Mouse (Mus musculus): ENCODE data around the gene U2af1l4.

Gene U2af1l4

DNA sequence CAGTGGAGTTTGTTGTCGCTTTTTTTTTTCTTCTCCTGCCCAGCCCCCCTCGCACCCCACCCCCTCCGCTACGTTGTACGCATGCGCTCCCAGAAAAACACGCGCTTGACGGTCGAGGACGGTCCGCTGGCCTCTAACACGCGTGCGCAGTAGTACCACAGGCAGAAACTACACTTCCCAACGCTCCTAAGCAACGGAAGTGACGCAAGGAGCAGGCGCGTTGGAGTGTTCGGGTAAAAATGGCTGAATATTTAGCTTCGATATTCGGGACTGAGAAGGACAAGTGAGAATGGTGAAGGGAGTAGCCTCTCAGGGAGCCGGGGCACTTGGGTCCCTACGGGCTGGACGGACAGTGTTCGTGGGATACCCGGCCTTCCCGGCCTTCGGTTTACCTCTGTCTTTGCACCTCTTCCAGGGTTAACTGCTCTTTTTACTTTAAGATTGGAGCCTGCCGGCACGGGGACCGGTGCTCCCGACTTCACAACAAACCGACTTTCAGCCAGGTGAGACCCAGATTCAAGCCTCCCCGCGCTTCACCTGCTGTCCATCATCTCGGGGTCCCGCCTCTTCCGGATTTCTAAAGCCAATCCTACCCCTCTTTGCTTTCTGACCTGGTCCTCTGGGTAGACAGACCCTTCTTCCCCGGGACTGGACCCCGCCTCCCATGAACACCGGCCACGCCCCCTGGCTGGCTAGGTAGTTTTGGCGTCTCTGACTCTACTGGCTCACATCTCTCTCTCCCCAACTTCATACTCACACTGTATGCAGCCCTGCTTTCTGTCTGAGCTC lies at the start of gene U2af1l4, which contains the start of the genes Gm49396 and Psenen:
Gene U2af1l4, plus strand, starts transcription at position 185 of the 789 bp plus-strand sequence.
Gene Gm49396, plus strand, starts transcription at position 228 of the 789 bp plus-strand sequence.
Gene Psenen, minus strand, starts transcription at position 511 of the 789 bp plus-strand sequence.
- peak; percentile 88 to 91 for DNase-seq

DNA sequence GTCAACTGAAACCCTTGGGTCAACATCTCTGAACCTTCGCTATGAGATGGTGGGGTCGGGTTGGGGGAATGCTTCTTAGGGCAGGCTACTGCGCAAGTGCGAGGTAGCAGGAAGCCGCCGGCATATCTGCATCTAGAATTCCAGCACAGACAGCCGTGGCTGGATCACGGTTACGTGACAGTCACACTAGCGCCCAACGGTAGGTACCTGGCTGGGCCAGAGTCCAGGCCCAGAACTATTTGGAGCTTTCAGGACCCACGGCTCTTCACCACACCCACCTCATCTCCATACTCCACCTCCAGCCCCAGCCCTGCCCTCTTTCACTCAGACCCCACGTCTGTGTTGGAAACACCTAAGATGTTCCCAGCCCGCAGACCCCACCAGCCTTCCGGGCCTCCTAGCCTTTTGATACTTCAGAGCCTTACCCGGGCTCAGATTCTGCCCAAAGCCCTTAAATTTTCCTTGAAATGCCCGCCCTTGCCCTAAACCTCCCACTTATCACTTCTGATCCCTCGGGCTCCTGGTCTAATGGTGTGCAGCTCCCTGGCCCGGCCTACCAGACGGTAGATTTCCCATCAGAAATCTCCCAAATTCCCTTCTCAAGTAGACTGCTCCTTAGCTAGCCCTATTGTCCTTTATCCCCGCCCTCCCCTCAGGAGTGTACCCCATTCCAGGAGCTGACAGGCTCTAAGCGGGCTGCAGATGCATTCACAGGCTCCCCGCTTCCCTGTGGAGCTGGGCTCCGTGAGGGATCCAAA lies 47.9 kb upstream of the U2af1l4 start:
- no peak for DNase-seq

DNA sequence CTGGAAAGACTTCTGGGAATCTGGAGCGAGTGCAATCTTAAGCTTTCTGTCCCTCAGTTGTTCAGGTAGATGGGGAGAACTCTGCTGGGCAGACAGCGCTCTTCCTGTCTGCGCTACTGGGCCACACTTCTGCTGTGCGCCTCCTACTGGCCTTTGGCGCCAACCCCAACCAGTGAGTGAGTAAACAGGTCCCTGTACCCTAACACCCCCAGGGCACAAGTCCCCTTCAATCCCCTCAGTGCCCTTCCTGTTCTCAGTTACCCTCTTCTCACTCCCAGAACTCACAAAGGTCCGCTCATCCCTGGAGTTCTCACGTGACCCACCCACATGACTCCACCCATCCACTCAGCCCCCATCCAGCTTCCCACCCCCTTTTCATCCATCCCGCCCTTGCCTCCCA lies 44.8 kb upstream of the U2af1l4 start:
- no peak for DNase-seq

DNA sequence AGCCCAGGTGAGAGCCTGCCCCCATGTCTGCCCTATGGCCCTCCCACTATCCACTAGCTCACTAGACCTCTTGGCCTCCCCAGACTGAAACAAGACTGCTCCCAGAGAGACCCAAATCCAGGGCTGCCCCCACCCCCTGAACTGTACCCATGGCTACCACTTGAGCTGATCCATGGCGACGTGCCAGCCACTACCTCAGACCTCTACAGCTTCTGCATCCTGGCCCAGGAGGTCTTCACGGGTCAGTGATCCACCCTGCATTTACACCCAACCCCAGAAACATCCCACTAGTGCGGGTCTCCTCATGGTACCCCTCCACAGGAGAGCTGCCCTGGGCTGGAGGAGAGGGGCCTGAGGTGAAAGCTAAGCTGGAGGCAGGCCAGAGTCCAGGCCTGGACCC lies 42.7 kb upstream of the U2af1l4 start:
- DNase-seq: no peak

DNA sequence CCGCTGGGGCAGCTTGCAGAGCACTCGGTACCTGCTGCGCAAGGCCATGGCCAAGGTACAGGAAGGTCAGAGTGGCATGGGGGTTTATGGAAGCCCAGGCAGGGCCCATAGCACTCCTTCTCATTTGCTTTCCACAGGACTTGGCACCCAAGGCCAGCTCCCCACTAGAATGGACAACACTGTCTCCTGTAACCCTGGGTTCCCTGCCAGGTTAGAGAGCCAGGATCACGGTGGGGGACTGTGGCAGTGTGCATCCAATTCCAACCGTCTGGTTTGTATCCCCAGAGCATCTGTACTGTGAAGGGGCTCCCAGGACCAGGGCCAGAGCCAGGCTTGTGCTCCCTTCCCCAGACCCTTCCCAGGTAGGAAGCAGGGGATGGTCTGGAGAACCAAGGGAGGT lies 42.2 kb upstream of the U2af1l4 start:
- no peak for DNase-seq

DNA sequence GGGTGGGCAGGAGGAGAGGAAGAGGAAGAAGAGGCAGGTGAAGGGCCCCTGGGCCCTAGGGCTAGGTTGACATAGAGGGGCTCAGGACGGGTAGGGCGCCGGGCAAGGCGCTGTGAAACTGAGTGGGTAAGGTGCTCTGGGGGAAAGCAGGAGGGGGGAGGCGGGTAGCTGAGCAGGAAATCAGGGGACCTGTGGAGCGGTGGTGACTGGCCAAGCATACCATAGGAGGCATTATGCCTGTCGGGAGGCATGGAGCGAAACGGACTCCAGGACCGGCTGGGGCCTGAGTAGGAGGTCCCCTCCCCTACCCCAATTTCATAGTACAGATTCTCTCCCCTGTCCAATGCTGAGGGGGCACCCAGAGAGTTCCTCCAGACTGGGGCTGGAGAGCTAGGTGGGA lies 40.2 kb upstream of the U2af1l4 start:
- no peak for DNase-seq

DNA sequence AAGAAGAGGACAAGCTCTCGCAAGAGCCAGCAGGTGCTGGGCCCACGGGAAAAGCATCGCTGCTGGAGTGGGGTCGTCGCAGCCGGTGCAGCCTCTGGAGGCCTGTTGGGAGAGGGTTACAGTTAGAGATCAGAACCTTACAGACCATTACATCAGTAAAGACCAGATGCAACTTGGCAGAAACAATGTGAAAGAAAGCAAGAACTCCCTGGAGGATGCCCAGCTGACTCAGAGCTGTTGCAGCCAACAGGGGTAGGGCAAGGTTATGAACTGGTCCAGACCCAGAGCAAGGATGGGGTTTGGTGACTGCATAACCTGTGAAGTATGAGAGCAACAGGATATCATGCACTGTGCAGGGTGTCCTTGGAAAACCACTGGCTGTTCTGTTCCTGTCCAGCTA lies 38.6 kb upstream of the U2af1l4 start:
- no peak for DNase-seq

DNA sequence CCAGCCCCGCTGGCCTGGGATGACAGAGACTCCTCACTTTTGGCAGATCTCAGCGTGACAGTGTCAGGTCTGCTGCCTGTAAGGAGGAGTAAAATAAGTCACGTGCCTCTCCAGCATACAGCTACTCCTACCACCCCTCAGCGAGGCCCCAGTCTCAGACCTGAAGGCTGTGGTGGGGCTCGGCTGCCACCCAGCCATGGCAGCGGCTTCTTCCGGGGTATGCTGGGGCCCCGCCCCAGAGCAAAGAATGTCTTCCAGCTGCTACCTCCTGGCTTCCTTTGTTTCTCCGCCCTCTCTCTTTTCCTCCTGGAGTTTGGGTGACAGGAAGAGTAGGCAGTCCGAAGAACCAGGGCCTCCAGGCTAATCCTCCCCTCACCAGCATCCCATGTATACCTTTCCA lies 37.1 kb upstream of the U2af1l4 start:
- no peak for DNase-seq

DNA sequence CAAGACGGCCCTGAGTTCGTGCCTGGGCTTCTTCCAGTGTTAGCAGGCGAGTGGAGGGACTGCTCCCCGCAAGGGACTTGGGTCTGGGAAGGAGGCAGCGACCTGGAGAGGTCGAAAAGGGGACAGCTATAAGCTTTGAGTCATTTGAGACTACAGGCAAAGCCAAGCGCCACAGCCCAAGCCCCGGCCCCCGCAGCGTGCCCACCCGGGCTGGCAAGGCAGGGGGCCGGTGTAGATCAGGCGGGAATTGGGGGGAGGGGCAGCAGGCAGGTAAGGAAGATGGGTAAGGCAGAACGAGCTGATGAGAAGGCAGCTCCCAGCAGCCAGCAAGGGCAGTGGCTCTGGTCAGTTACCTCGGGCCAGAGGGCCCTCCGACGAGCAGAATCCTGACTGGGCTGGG lies 36.7 kb upstream of the U2af1l4 start:
- DNase-seq: no peak

DNA sequence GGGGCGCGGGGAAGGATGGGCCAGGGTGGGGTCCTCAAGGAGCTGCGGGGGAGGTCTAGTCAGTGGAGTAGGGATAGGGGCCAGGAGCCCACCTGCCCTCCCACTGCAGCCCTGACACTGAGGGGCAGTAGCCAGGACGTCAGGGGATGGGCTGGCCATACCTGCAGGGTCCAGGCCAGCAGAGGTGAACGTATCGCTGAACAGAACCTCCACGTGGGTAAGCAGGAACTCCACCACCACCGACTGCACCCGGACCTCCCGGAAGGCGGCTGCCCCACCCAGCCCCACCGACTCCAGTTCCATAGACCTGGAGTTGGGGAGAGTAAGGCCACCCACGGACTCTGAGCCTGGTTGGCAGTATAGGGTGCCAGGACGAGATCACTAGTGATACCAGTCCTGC lies 36.1 kb upstream of the U2af1l4 start:
- DNase-seq: no peak

DNA sequence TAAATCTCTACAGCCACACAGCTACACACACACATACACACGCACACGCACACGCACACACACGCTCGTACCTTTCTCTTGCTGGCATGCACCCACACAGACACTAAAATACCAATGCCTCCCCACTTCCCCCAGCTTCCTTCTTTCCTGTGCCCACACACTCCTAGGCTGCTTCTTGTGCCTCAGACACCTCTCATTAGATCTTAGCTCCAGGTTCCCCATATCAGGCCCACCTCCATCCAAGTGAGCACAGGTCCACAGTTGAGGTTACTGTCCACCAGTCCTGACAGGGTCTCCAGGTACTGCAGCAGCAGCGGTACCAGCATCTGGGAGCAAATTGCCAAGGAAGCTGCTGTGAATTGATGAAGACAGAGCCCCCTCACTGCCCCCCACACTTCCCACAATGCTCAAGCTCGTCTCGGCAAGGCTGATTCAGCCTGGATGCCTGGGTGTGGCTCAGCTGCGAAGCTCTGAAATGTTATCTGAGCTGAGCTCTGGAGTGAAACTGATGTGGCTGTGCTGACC lies 31.7 kb upstream of the U2af1l4 start:
- no peak for DNase-seq

DNA sequence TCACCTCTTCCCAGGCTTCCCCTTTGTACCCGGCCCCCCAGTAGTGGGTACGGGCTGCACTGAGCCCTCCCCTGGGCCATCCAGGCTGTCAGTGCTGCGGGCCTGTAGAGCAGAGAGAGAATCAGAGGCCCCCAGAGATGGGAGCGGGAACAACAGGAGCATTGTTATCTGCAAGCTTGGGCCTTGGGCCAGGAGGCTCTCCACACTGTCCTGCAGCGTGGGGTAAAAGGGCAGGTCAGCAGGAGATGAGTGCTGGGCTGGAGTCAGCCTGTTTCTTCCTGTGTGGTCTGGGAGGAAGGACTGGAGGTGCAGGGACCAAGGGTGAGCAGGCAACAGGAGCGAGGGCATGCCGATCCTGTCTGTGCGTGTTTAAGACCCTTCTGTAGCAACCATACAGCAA lies 30.2 kb upstream of the U2af1l4 start:
- no peak for DNase-seq

DNA sequence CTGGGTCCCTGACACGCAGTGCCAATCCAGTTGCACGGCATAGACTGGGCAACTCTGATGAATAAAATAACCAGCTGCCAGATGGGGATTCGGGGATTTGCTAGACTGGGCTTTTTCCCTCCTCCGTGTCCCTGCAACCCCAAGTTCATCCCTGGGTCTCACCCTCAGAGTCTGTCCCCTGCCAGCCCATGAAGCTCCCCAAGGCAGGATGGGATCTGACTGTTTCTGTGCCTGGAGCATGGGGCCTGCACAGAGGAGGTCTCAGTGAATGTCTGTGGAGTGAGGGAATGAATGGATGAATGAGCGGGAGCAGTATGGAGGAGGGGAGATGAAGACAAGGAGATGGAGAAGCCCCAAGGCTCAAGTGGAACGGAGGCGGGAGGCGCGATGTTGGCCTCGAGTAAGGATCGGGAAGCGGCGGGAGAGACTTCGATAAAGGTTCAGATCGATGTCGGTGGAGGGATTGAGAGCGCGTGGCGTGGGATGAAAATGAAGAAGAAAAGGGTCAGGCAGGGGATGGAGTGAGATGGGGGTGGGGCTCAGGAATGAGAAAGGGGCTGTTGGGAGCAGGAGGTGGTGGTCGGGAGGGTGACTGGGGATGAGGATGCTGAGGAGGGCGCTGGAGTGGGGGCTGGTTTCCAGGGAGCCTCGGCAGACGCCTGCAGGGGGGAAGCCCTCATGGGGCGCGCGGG lies 29.0 kb upstream of the U2af1l4 start:
- DNase-seq: no peak

DNA sequence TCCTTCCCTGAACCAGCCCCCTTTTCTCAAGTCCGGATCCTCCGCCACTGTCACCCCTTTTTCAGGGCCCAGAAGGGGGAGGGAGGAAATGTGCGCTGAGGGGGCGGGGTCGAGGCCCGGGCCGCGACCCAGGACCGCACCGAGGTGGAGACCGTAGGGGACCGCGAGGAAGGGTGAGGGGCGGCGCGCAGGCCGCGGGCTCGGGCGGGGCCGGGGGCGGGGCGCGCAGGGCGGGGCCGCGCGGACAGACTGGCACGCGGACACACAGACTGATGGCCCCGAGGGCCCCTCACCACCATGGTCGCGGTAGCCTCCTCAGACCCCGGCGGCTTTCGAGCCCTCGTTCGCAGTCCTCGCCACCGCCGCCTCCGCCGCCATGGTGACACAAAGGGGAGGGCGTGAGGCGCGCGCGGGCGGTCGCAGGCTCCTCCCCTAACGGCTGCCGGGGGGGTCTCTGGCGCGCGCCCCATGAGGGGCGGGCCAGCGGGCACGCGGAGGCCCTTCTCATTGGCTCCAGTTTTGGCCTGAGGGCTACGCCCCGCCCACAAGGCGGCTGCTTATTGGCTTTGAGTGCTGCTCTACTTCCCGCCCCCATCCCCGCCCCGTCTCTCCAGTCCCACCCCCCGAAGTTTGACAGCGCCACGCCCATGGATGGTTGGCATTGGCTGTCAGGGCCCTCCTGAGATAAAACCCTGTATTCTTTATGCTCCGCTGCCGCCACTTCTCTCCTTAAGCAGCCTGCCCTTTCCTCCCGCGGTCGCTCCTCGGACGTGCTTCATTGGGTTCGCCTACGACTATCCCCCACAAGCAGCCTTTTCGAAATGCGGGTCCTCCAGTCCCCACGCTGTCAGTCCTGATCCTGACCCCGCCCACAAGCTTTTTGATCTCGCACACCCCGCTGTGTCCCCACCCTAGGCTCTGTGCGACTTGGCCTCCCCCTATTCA lies 28.2 kb upstream of the U2af1l4 start, which contains the start of gene Arhgap33:
Gene Arhgap33, minus strand, starts transcription at position 428 of the 945 bp plus-strand sequence.
- peak; percentile 92 to 93 for DNase-seq

DNA sequence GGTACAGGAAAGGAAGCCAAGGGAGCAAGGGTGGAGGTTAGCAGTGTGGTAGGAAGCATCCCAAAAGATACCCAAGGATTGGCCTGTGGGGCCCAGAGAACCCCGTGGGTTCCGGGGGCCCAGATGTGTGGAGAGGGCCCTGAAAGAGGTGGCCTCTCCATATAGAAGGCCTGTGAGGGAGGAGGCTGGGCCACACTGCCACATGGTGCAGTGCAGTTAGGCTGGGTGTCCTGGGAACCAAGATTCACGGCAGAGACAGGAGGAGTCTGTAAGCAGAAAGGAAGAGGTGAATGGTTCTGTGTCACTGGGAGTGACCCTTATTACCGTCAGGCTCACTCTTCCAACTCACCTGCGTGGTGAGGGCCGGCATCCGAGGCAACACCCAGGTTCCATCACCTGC lies 22.5 kb upstream of the U2af1l4 start:
- DNase-seq: no peak

DNA sequence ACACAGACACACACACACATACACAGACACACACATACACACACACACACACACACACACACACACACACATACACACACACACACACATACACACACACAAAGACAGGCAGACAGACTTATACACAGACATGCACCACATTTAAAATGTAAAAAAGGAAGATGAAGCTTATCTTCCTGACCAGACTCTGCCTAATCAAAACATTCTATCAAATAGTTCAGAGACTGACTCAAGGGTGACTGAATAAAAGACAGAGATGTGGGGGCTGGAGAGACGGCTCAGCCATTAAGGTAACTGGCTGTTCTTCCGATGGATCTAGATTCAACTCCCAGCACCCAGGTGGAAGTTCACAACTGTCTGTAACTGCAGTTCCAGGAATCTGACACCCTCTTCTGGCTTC lies 18.8 kb upstream of the U2af1l4 start:
- DNase-seq: no peak

DNA sequence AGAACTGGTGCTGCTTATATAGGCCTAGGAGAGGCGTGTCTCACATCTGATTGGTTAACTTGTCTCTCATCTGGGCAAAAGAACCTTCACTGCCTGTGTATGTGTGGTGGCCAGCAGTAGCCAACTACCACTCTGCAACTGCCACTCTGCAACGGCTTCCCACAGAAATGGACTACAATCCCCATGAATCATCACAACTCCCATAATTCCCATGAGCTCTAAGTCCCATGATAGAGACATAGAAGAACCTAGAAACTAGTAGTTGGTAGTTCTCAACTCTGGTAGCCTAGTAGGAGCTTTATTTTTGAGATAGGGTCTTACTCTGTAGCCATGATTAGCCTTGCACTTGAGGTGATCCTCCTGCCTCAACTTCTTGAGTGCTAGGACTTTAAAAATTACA lies 13.2 kb upstream of the U2af1l4 start:
- DNase-seq: no peak

DNA sequence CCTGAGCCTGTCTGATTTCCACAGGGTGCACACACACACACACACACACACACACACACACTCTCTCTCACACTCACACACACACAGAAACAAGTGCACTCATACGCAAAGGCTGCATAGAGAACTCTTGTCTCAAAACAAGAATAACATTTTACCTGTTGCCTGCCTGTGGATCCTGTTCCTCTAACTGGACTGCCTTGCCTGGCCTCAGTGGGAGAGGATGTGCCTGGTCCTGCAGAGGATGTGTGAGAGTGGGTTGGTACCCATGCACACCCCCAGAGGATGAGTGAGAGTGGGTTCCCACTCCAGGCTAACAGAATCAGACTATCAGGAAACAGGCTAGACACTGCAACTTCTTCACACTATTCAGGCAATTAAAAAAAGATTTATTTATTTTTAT lies 12.5 kb upstream of the U2af1l4 start:
- no peak for DNase-seq

DNA sequence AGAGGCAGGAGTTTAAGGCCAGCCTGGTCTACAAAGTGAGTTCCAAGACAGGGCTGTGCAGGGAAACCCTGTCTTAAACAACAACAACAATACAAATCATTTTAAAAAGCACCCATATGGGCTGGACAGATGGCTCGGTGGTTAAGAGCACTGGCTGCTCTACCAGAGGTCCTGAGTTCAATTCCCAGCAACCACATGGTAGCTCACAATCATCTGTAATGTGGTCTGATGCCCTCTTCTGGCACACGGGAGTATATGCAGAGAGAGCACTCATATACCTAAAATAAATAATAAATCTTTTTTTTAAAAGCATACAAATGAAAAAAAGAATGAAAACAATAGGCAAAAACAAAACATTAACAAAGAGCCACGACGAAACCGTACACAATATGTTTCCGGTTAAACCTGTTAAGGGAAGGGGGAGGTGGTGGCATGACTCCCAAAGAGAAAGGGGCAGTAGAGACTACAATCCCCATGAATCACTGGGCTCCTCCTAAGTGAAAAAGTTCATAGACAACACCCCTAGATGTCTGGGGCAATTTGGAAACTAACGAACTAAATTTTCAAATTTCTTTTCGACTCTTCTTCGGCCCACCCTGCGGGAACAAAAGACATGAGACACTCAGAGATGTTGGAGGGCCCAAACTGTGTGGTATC lies 11.5 kb upstream of the U2af1l4 start:
- DNase-seq: no peak

DNA sequence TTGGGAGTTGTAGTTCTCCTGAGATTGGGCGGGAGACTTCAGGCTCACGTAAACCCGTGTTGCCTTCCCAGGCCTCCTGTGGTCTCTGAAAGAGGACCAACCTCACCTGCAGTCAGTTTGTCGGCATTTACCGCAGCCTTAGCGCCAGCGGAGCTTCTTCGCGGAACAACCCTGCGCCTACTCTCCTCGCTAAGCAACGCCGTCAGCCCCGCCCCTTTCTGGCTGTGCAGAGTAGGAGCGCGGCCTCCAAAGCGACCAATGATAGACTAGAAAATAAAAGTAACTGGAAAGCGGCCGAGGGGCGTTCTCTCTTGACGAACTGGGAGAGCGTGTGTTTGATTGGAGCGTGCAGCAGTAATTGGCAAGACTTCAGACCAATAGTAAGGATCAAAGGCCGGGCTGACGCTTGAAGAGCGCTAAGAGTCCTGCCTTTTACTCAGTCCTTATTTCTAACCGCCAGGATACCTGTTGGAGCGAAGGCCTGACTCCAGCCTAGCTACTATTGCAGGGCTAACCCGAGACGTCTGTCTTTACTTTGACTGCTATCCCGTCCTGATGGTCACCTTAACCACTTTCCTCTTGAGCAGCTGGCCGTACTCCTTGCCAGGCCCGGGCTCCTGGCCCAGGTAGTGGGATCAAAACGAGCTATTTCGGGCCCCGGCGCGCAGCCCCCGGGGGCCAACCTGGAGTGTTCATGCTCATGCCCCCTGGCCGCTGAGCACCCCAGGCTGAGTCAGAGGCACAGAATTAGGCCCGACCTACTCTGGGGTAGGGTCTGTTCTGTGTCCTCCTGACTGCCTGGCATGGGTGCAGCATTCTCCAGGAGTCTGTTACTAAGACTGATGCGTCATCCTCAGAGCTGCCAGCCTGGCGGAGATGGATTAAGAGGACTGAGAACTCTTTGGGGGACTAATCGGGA lies 10.7 kb upstream of the U2af1l4 start, which contains the start of the genes Hspb6 and Proser3:
Gene Hspb6, plus strand, starts transcription at position 77 of the 919 bp plus-strand sequence.
Gene Proser3, minus strand, starts transcription at position 198 of the 919 bp plus-strand sequence.
- peak; percentile 89 to 90 for DNase-seq
